In genomic region chr5:44831287-44831686, GRCm38 (mm10) we compare ENCODE assay signal across 8 mouse cellular contexts. TPM values are rescaled to one million over a fixed set of nuclear protein-coding genes. Genes with fewer than 3 reads are reported as not detected.
DNase-seq lines count a peak whose midpoint lies in the region; ATAC-seq lines count a peak whose summit lies in the region.

No protein-coding gene starts in this region.

- ATAC-seq in hindbrain, embryonic 14.5 days (ENCODE audit: low FRiP score), result no peak
- no peak for ATAC-seq in hindbrain, embryonic 13.5 days (ENCODE audit: low FRiP score)
- ATAC-seq in limb, embryonic 11.5 days (ENCODE audit: insufficient number of reproducible peaks, low FRiP score, low TSS enrichment, low read depth), result no peak

- no peaks in the 10 kb centered on the region for H3K36me3 ChIP-seq in hindbrain, embryonic 14.5 days (replicated peaks; ENCODE audit: control insufficient read depth, insufficient read depth)
- H3K36me3 ChIP-seq in hindbrain, embryonic 13.5 days, result no peaks in the 10 kb centered on the region
- no peaks in the 10 kb centered on the region for H3K36me3 ChIP-seq in embryonic facial prominence, embryonic 10.5 days (replicated peaks)
- no peaks in the 10 kb centered on the region for H3K36me3 ChIP-seq in limb, embryonic 11.5 days (ENCODE audit: control insufficient read depth, insufficient read depth, low read length)

- intact Hi-C loops in left cerebral cortex, postnatal 36 days (cut with DNase I), result no loop called here

- H3K9me3 ChIP-seq in hindbrain, embryonic 14.5 days (ENCODE audit: control insufficient read depth, low read length), result no peaks in the 10 kb centered on the region
- no peaks in the 10 kb centered on the region for H3K9me3 ChIP-seq in hindbrain, embryonic 13.5 days
- H3K9me3 ChIP-seq in embryonic facial prominence, embryonic 10.5 days, result no peaks in the 10 kb centered on the region
- no peaks in the 10 kb centered on the region for H3K9me3 ChIP-seq in limb, embryonic 11.5 days (ENCODE audit: control insufficient read depth, low read length)

- WGBS in hindbrain, embryonic 14.5 days, result 67% methylated on average over 5 of the region's 5 CpGs
- WGBS in hindbrain, embryonic 13.5 days, result 64% methylated on average over 5 of the region's 5 CpGs
- 62% methylated on average over 5 of the region's 5 CpGs for WGBS in embryonic facial prominence, embryonic 10.5 days
- 65% methylated on average over 5 of the region's 5 CpGs for WGBS in limb, embryonic 11.5 days

- H3K4me3 ChIP-seq in hindbrain, embryonic 14.5 days (replicated peaks; ENCODE audit: low read length), result no peak overlapping the region
- no peak overlapping the region for H3K4me3 ChIP-seq in hindbrain, embryonic 13.5 days
- H3K4me3 ChIP-seq in embryonic facial prominence, embryonic 10.5 days, result no peak overlapping the region
- H3K4me3 ChIP-seq in limb, embryonic 11.5 days (ENCODE audit: low read depth, low read length), result no peak overlapping the region

- no peak overlapping the region for H3K9ac ChIP-seq in hindbrain, embryonic 14.5 days
- no peak overlapping the region for H3K9ac ChIP-seq in hindbrain, embryonic 13.5 days
- H3K9ac ChIP-seq in limb, embryonic 11.5 days (ENCODE audit: low read length), result no peak overlapping the region

- H3K4me1 ChIP-seq in hindbrain, embryonic 14.5 days (replicated peaks; ENCODE audit: control insufficient read depth, insufficient read depth, low read length), result no peaks in the 10 kb centered on the region
- no peaks in the 10 kb centered on the region for H3K4me1 ChIP-seq in hindbrain, embryonic 13.5 days (replicated peaks)
- H3K4me1 ChIP-seq in embryonic facial prominence, embryonic 10.5 days, result no peaks in the 10 kb centered on the region
- no peaks in the 10 kb centered on the region for H3K4me1 ChIP-seq in limb, embryonic 11.5 days (ENCODE audit: control insufficient read depth, insufficient read depth, low read length)

- peak; percentile 16 for DNase-seq in hindbrain, embryonic 14.5 days (ENCODE audit: low spot score)
- peak; percentile 8 for DNase-seq in urinary bladder, postnatal 25 days (ENCODE audit: low spot score)
- no peak for DNase-seq in urinary bladder, postnatal 10 days (ENCODE audit: low spot score)
- peak; percentile 18 for DNase-seq in embryonic facial prominence, embryonic 10.5 days (ENCODE audit: low spot score)
- peak; percentile 35 for DNase-seq in limb, embryonic 11.5 days (ENCODE audit: low spot score)
- peak; percentile 17 for DNase-seq in testis, postnatal 14 days (ENCODE audit: low spot score)
- DNase-seq in left cerebral cortex, postnatal 36 days (ENCODE audit: low spot score in 2 of 2), result no peak

- H3K27ac ChIP-seq in hindbrain, embryonic 14.5 days, result no peak overlapping the region
- no peak overlapping the region for H3K27ac ChIP-seq in hindbrain, embryonic 13.5 days
- no peak overlapping the region for H3K27ac ChIP-seq in embryonic facial prominence, embryonic 10.5 days (replicated peaks)
- H3K27ac ChIP-seq in limb, embryonic 11.5 days (replicated peaks; ENCODE audit: low read depth, low read length), result no peak overlapping the region

- no peak overlapping the region for H3K4me2 ChIP-seq in hindbrain, embryonic 14.5 days (replicated peaks)
- H3K4me2 ChIP-seq in hindbrain, embryonic 13.5 days, result no peak overlapping the region
- H3K4me2 ChIP-seq in limb, embryonic 11.5 days (ENCODE audit: low read depth, severe bottlenecking), result no peak overlapping the region

- H3K27me3 ChIP-seq in hindbrain, embryonic 14.5 days (ENCODE audit: control insufficient read depth, insufficient read depth, low read length), result no peaks in the 10 kb centered on the region
- H3K27me3 ChIP-seq in hindbrain, embryonic 13.5 days, result no peaks in the 10 kb centered on the region
- no peaks in the 10 kb centered on the region for H3K27me3 ChIP-seq in embryonic facial prominence, embryonic 10.5 days (replicated peaks; ENCODE audit: low read depth, poor library complexity, severe bottlenecking)
- no peaks in the 10 kb centered on the region for H3K27me3 ChIP-seq in limb, embryonic 11.5 days (ENCODE audit: control insufficient read depth, insufficient read depth, low read length)

RNA-seq across cellular contexts. Expression of gene Ldb2, which starts 31.8 kb away (rescaled TPM):
- polyA plus RNA-seq in hindbrain, embryonic 14.5 days (2014; fragmentation: Nextera tagmentation; extraction: Ambion mirVana), result 40.5 and 44.1 TPM in 2 replicates
- polyA plus RNA-seq in hindbrain, embryonic 13.5 days (2015; fragmentation: Nextera tagmentation; extraction: Ambion mirVana), result 23.9 and 26.2 TPM in 2 replicates
- polyA plus RNA-seq in embryonic facial prominence, embryonic 10.5 days (2016; fragmentation: Nextera tagmentation; extraction: Ambion mirVana), result 24.3 and 30.9 TPM in 2 replicates
- polyA plus RNA-seq in limb, embryonic 11.5 days (2014; fragmentation: Nextera tagmentation; extraction: Ambion mirVana), result 45.2 and 45.7 TPM in 2 replicates
- total RNA-seq in left cerebral cortex, postnatal 36 days (2021), result 10 to 100 TPM; 56.4 to 59.4 TPM

Comparison
In these comparisons a context has a peak if more than half of its experiments do, and no peak if none do; other contexts are left out.
1. DNase-seq: peak in hindbrain, embryonic 14.5 days (single experiment), urinary bladder, postnatal 25 days (single experiment), embryonic facial prominence, embryonic 10.5 days (single experiment), limb, embryonic 11.5 days (single experiment) and testis, postnatal 14 days (single experiment); none in urinary bladder, postnatal 10 days (single experiment) and left cerebral cortex, postnatal 36 days (0 of 2).